9 mouse cellular contexts compared by ENCODE assay signal in the genomic region with DNA sequence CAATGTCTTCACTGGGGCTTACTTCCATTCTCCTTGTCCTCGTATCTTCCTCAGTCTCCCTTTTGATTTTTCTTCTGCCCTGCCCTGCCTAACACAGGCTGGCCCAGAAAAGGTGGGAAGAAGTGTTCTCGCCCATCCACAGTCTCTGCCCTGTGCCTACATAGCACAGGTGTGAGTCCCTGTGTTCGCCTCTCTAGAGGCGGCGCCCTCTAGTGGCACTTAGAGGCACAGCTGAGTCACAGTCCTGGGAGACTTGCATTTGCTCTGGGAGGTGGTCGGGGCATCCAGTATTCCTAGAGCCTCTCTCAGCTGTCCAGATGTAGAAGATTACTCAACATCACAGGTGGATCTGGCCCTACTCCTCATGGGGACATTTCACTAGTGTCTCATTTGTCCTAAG.
DNase-seq lines count a peak whose midpoint lies in the region; ATAC-seq lines count a peak whose summit lies in the region.
"Had no signal": no experiment of that assay in that cellular context is flagged by ENCODE, and none has a peak within 500 bp of the region (broad histone marks: within the 10 kb centered on the region; RNA-seq: fewer than 3 reads in every experiment).

No protein-coding gene starts in this region.

- no peaks in the 10 kb centered on the region for H3K27me3 ChIP-seq in hindbrain, embryonic 14.5 days (ENCODE audit: control insufficient read depth, insufficient read depth, low read length)
- peaks cover 25% of the 10 kb centered on the region for H3K27me3 ChIP-seq in limb, embryonic 10.5 days (ENCODE audit: low read depth, poor library complexity, severe bottlenecking)

- 19% methylated on average over 6 of the region's 6 CpGs for WGBS in hindbrain, embryonic 14.5 days
- WGBS in limb, embryonic 10.5 days, result 16% methylated on average over 6 of the region's 6 CpGs

- H3K4me3 ChIP-seq in hindbrain, embryonic 14.5 days (replicated peaks; ENCODE audit: low read length), result no peak overlapping the region
- no peak overlapping the region for H3K4me3 ChIP-seq in limb, embryonic 10.5 days
- H3K4me3 ChIP-seq: embryonic facial prominence, embryonic 12.5 days had no signal

- no peaks in the 10 kb centered on the region for H3K36me3 ChIP-seq in hindbrain, embryonic 14.5 days (replicated peaks; ENCODE audit: control insufficient read depth, insufficient read depth)
- H3K36me3 ChIP-seq in limb, embryonic 10.5 days, result no peaks in the 10 kb centered on the region
- H3K36me3 ChIP-seq: embryonic facial prominence, embryonic 12.5 days had no signal

- H3K27ac ChIP-seq in hindbrain, embryonic 14.5 days, result no peak overlapping the region
- no peak overlapping the region for H3K27ac ChIP-seq in limb, embryonic 10.5 days
- H3K27ac ChIP-seq: embryonic facial prominence, embryonic 12.5 days had no signal

- DNase-seq in heart, postnatal 14 days, result peak; percentile 34 to 61
- no peak for DNase-seq in heart, postnatal 25 days (ENCODE audit: low spot score)
- DNase-seq in R1 (ENCODE audit: low read depth, low spot score), result peak; percentile 70
- peak; percentile 61 for DNase-seq in cerebellum, postnatal 36 days
- peak; percentile 73 for DNase-seq in hindbrain, embryonic 14.5 days (ENCODE audit: low spot score)
- peak; percentile 78 for DNase-seq in limb, embryonic 10.5 days (ENCODE audit: low spot score)
- DNase-seq in testis, postnatal 14 days (ENCODE audit: low spot score), result peak; percentile 33

- H3K4me2 ChIP-seq in hindbrain, embryonic 14.5 days (replicated peaks), result no peak overlapping the region
- H3K4me2 ChIP-seq: embryonic facial prominence, embryonic 12.5 days had no signal

- H3K9me3 ChIP-seq in hindbrain, embryonic 14.5 days (ENCODE audit: control insufficient read depth, low read length), result no peaks in the 10 kb centered on the region
- H3K9me3 ChIP-seq in limb, embryonic 10.5 days (replicated peaks), result no peaks in the 10 kb centered on the region
- H3K9me3 ChIP-seq: embryonic facial prominence, embryonic 12.5 days had no signal

- ATAC-seq in hindbrain, embryonic 14.5 days (ENCODE audit: low FRiP score), result no peak
- 0 out of 2 replicates have a peak, but pooled peaks have one; percentile 44 for ATAC-seq in monocyte, adult 5-6 weeks (replicated peaks; ENCODE audit: insufficient number of reproducible peaks, low FRiP score, low TSS enrichment, poor library complexity, severe bottlenecking)

- intact Hi-C loops in heart, postnatal 14 days (cut with DNase I), result loop anchor here (2.0 kb wide), 1 partner anchor 82 kb away; no protein-coding TSS in a partner anchor
- intact Hi-C loops in heart, postnatal 25 days (cut with DNase I), result loop anchor here (5.0 kb wide), 1 partner anchor 84 kb away; no protein-coding TSS in a partner anchor

- H3K4me1 ChIP-seq in hindbrain, embryonic 14.5 days (replicated peaks; ENCODE audit: control insufficient read depth, insufficient read depth, low read length), result peaks cover 21% of the 10 kb centered on the region
- peaks cover under 1% of the 10 kb centered on the region for H3K4me1 ChIP-seq in limb, embryonic 10.5 days

- H3K9ac ChIP-seq in hindbrain, embryonic 14.5 days, result no peak overlapping the region
- H3K9ac ChIP-seq: embryonic facial prominence, embryonic 12.5 days had no signal
